Mouse (Mus musculus): ENCODE results near the gene Rb1.

Rb1 gene

GRCm38 (mm10) chr14:73271807-73272206, 53.8 kb downstream of the Rb1 start:
- DNase-seq (ENCODE audit: low read depth, low spot score) = no peak

DNA sequence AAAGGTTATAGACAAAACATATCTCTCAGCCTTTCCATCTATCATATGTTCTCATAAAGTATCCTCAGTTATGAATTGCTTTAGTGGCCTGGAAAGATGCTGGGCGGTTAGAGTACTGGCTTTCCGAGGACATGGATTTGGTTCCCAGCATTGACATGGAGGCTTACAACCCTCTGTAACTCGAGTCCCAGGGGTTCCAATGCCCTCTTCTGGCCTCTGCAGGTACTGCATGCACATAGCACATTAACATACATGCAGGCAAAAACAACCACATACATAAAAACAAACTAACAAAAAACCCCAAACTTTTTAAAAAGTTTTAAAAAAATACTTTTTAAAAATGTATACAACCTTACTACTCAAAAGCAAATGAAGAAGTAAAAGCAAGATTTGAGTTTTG, 59.5 kb downstream of the Rb1 start:
- DNase-seq (ENCODE audit: low read depth, low spot score) = no peak

DNA sequence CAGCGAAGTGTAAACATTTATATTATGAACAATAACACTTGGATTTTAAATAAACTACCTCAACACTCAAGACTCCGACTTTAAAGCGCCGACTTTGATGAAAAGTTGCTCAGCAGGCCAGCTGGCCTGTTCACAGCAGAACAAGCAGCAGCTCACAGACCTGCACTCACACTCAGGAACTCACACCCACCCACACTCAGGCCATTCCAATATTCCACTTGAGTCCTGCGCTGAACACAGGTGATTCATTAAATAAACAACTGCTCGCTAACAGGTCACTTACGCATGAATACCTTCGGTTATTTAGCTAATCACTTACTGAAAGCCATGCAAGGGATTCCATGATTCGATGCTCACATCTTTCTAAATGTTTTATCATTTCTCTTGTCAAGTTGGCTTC, 63.4 kb downstream of the Rb1 start:
- DNase-seq (ENCODE audit: low read depth, low spot score) = no peak

DNA sequence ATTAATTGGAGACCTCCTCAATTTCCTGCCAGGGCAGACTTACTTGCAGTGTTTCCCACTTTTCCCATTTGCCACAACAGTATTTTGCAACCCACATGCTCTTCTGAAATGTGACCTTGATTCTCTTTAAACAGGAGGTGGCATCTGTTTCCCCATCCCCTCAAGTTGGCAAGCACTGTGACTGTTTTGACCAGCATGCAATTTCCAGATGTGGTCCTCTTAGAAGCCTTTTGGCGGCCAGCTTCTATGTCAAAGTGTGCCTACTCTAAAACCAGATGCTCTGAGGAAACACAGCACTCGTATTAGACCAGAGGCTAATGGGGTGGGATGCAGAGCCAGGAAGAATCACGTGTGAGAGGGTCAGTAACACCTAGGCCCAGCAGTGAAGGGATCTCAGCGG, 67.4 kb downstream of the Rb1 start:
- no peak for DNase-seq (ENCODE audit: low read depth, low spot score)

DNA sequence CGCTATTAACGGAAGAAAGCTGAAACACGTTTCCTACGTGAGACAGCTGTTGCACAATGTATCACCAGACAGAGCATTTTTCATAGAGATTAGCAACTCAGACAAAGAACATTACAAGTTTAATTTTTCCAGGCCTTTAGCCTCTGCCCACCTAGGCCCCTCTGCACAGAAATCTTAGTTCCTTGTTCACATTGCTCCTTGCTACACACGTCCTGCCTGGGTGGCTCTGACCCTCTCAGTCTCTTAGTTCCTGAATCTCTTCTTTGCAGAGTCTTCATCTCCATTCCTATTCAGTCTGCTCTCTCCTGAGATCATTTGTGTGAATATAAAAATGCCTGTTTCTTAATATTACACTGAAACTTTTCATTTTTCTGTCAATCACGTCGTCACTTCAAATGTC, 68.3 kb downstream of the Rb1 start:
- DNase-seq (ENCODE audit: low read depth, low spot score) = no peak

DNA sequence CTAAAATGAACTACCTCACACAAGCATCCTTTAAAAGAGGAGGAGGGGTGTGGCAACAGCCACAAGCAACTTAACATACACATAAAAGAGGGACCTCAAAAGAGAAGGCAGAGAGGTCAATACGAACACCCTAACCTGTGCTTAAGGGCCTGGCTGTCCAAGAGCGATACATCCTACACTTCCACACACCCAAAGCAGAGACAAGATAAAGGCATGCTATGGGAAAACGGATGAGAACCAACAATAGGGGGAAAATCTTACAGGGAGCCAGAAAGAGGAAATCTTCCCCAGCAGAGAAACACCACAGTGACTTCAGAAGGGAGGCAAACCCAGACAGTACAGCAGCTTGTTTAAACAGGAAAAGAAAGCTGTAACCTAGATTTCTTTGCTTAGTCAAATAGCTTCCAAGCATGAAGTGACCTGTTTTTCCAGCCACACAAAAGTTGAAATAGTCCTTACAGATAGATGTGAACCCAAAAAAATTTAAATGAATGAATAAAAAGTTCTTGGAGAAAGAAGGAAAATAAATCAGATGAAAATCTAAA, 70.1 kb downstream of the Rb1 start:
- DNase-seq (ENCODE audit: low read depth, low spot score) = no peak

DNA sequence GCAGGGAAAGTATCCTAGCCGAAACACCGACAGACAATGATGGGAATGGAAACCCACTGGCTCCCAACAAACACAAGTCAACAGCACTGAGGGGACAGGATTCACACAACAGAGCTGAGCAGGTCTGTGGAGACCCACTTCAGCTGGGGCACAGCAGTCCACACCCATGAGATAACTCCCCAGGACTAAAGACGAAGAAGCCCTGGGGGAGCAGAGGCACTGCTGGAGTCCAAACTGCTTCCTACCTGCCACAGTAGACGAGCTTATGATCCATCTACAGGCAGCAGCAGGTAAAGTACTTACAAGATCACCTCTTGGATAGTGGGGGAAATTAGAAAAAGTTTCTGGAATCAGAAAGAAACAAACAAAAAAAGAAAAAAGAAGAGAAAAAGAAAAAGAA, 71.2 kb downstream of the Rb1 start:
- no peak for DNase-seq (ENCODE audit: low read depth, low spot score)

- DNase-seq (ENCODE audit: low read depth, low spot score) = no peak
These were observed 72.0 kb downstream of the Rb1 start for GRCm38 (mm10) chr14:73253453-73254251.

GRCm38 (mm10) chr14:73252276-73252675, 73.3 kb downstream of the Rb1 start:
- DNase-seq (ENCODE audit: low read depth, low spot score) = no peak

- no peak for DNase-seq (ENCODE audit: low read depth, low spot score)
These were observed 75.6 kb downstream of the Rb1 start for GRCm38 (mm10) chr14:73250056-73250455.

DNA sequence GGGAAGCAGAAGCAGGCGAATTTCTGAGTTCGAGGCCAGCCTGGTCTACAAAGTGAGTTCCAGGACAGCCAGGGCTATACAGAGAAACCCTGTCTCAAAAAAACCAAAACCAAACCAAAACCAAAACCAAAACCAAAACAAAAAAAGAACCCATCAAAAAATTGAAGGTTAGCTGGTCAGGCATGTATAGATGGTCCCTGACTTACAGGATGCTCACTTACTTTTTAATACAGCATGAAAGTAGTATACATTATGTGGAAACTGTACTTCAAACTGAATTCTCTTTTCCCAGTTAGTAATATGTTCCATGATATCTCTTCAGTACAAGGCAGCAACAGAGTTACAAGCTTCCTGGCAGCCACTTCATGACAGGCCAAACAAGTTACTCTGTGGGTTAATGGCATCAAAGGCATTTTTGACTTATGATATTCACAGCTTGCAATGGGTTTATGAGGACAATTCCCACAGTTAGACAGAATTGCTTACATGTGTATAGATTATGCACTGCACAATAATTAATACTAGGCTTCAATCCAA, 81.5 kb downstream of the Rb1 start:
- no peak for DNase-seq (ENCODE audit: low read depth, low spot score)

DNA sequence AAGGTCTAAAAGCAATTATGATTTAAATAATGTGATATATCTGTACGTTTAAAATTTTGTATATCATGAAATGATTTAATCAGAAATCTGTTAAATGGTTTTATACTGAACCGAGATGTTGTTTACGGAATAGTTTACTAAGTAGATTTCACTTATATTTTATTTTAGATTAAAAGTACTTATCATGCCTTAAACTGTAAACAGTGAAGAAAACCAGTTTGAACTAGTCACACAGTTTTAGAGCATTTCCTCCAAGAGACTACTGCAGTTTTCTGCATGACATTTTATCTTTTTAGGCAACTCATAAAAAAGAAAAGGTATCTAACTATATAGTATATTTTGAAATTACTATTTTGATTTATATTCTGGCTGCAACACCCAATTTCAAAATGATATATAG, 85.8 kb downstream of the Rb1 start:
- no peak for DNase-seq (ENCODE audit: low read depth, low spot score)

DNA sequence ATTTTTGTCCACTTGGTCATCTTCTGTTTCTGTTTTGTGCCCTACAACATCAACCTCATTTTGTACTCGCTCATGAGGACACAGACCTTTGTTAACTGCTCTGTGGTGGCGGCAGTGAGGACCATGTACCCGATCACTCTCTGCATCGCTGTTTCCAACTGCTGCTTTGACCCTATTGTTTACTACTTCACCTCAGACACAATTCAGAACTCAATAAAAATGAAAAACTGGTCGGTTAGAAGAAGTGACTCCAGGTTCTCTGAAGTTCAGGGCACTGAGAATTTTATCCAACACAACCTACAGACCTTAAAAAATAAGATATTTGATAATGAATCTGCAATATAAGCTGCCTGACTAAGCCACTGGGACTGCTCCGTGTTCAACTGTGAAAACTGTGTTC, 86.3 kb downstream of the Rb1 start:
- DNase-seq (ENCODE audit: low read depth, low spot score) = no peak

GRCm38 (mm10) chr14:73238498-73239250, 86.9 kb downstream of the Rb1 start:
- DNase-seq (ENCODE audit: low read depth, low spot score) = no peak

DNA sequence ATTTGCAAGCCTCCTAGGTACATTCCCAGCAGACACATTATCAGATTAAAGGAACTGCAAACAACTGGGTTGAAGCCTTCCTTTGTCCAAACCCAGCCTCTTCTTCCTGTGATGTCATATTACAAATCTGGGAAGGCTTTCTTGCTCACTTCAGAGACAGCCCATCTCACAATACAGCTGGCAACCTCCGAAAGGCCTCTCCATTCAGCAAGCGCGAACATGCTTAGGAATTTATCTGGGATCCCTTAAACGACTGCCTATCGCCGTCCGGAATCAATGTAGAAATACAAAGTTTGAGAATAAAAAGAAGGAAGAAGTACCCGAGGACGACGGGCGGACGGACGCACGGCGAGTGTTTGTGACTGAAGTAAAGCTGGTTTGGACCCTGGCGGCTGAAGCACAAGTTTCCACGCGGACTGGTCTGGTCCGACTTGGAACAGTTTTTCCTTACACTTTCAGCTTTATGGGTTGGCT, 87.7 kb downstream of the Rb1 start, which contains the start of gene Lpar6:
Lpar6 (plus strand) TSS at position 48 of the 474 bp plus-strand sequence.
- no peak for DNase-seq (ENCODE audit: low read depth, low spot score)

GRCm38 (mm10) chr14:73234468-73235031, 91.1 kb downstream of the Rb1 start:
- no peak for DNase-seq (ENCODE audit: low read depth, low spot score)

DNA sequence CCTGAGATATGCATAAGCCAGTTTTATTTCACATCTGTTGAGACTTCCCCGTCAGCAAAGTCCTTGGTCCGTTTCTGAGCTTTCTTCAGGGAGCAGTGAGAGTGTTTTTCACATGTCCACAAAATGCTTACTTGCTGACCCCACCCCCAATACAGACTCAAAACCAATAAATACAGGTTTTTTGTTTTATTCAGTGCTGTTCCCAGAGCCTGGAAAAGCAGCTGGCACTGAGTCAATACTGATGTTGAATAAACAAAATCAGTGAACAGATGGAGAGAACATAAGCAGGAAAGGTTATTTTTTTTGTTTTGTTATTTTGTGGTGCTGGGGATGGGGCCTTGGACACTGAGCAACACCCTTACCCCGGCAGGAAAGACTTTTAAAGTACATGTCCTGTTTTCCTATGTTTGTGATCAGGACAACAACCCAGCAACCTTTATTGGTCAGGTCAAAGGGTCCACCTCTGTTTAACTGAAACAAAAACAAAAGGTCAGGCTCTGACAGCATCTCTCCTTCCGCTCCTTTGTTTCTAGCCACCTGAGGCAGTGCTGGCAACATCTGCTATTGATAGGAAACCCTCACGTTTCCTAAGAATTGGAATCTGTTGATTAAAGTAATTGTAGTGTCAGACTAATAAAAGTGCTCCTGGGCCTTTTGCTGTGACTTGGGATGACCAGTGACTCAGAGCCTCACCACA, 94.2 kb downstream of the Rb1 start:
- no peak for DNase-seq (ENCODE audit: low read depth, low spot score)

GRCm38 (mm10) chr14:73226849-73227248, 98.8 kb downstream of the Rb1 start:
- DNase-seq (ENCODE audit: low read depth, low spot score) = no peak

- no peak for DNase-seq (ENCODE audit: low read depth, low spot score)
These were observed 99.3 kb downstream of the Rb1 start for GRCm38 (mm10) chr14:73226346-73226745.

DNA sequence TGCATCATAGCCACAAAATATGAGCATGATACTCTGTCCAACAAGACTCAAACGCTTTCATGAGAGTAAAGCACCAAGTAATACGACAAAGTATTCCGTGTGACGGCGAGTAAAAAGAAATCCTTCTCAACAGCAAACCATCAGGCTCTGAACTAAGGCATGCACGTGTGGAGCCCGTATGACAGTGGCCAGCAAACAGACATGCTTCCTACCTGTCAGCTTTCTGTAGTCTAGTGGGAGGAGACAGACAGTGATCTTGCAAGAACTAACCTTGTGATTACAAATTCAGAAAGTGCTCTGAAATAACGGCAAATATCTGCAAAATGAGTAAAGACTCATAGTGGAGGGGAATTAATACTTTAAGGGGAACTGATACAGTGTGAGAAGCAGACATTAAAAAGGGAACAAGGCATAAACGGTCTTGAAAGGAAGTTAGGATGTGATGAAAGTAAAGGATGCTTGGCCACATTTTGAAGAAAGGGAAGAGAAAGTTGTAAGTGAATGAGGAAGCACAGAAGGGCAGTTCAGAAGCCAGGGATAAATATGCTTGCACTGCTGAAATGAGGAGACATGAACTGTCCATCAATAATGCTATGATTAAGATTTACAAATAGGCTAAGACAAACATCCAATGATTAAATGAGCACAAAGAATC, 103.2 kb downstream of the Rb1 start:
- DNase-seq (ENCODE audit: low read depth, low spot score) = no peak

- no peak for DNase-seq (ENCODE audit: low read depth, low spot score)
These were observed 108.6 kb downstream of the Rb1 start for GRCm38 (mm10) chr14:73217062-73217461.

Data from brain, embryonic 18.5 days (tissue).